Mouse (Mus musculus) thymus, postnatal 0 days (tissue): Measurements from ENCODE around the gene Lst1. TPM values are rescaled to one million over a fixed set of nuclear protein-coding genes. Genes with fewer than 3 reads are reported as not detected.

Source experiments
- DNase-seq: peaks from one replicate; pipeline ENCODE4 v3.0.0-alpha.2; 2015; ENCODE audit warnings: low spot score
- polyA plus RNA-seq: library from polyadenylated mRNA; unstranded; fragments of >200 nt; fragmentation: Nextera tagmentation; extraction: Ambion mirVana; gene quantifications from 2 replicates; pipeline ENCODE4 v1.2.1, GENCODE M21; 2015

Gene Lst1
- polyA plus RNA-seq, 1 experiment from 2014 or later, result 35.3 TPM

DNA sequence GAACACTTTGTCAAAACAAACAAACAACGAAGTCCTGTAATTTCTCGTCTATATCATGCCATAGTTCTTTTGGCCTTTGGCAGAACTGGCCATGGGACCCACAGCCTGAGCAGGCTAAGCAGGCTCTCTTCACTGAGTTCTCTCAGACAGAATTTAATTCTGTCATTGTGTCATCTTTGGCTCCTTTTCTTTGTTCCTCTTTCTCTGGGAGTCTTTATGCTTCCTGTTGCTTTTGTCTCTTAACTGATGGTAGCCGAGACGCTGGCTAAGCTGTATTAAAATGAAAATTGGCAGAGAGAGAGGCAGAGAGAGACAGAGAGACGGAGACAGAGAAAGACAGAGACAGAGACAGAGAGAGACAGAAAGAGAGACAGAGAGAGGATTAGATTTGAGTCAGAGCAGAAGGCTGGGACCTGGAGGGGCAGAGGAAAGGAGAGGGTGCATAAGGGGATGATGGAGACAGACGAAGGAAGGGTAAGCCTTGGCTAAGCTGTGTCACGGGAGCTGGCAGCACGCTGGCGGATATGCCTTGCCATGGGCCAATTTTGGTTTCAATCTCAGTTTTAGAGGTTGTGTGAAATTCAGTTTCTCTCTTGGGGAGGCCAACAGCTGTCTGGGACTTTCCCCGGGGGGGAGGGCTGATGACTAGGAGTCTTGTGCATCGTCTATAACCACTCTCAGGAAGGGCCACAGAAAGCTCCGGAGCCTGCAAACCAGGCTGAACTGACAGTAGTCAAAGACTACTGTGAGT, 21.7 kb upstream of the Lst1 start:
- DNase-seq, result no peak

DNA sequence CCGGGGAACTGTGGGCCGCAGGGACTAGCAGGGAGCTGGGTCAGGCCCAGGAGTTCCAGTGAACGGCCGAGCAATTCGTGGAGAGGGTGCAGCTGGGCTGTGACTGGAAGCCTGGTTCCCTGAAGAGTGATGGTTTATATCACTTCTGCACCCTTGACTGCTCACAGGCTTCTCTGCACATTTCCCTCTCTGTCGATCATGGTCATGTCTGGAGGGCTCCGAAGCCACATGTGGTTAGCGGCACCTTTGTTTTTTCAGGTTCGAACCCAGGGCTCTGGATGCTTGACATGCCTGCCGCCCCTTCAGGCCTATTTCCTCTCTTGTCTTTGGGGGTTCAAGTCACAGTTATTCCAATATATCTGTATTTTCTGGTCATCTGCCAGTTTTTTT, 17.1 kb upstream of the Lst1 start:
- DNase-seq, result no peak

DNA sequence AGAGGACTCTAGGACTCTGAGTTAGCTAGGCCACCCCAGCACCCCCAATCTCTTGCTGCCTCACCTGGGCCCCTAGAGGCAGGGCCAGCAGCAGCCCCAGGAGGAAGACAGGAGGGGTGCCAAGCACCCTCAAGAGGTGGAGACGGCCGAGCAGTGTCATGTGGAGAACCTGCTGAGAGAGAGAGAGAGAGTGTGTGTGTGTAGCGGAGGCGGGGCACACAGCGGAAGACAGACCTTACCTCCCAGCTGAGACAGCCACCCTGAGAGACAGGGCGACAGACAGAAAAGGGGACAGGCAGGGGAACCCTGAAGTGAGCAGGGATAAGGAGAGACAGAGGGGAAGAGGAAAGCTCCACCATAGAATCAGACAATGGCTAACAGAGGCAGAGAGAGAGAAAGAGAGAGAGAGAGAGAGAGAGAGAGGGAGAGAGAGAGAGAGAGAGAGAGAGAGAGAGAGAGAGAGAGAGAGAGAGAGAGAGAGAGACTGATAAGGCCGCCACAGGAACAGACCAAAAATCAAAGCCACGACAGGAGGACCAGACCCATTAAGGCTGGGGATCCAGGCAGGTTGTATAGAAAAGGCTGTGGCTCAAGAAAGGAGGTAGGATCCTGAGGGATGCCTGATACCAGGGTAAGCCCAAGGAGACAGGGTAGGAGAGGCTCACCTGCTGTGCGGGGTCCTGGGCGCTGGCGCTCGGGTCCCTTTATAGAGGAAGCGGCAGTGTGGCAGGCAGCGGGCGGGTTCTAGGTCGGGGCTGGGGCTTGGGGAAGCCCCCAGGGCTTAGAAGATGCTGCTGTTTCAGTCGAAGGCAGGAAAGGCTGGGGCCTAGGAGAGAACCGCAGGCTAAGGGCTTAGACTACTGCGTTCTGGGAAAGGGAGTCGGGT, 16.5 kb upstream of the Lst1 start, which contains the start of gene Lta:
TSS of gene Lta (minus strand) at position 858 of the 886 bp plus-strand sequence.
- peak; percentile 85 for DNase-seq

GRCm38 (mm10) chr17:35202442-35202841, 14.2 kb upstream of the Lst1 start:
- DNase-seq, result no peak

- peak; percentile 48 for DNase-seq
Measured at GRCm38 (mm10) chr17:35201787-35202186, 13.5 kb upstream of the Lst1 start, which contains the start of gene Tnf. TSS of gene Tnf (minus strand) at chr17:35202007.

DNA sequence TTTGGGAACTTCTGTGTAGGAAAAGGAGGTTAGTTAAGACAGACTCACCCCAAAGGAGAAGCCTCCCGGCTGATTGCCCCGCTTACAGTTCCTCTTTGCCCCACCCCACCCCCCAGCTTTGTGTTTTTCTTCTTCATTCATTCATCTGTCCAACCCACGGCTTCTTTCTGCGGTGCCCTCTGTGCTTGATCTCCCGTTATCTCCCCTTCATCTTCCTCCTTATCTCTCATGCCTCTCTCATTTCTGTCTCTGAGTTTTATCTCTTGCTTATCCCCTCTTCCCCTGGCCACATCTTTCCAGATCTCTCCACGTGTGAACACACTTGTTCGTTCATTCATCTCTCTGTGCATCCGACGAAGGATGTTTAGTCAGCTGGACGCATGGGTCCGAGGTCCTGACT, 12.9 kb upstream of the Lst1 start:
- DNase-seq, result no peak

- peak; percentile 93 for DNase-seq
Measured at GRCm38 (mm10) chr17:35200398-35200797, 12.2 kb upstream of the Lst1 start.

- no peak for DNase-seq
Measured at GRCm38 (mm10) chr17:35198946-35199345, 10.7 kb upstream of the Lst1 start.

- DNase-seq, result no peak
Measured at GRCm38 (mm10) chr17:35198029-35198428, 9.8 kb upstream of the Lst1 start.

DNA sequence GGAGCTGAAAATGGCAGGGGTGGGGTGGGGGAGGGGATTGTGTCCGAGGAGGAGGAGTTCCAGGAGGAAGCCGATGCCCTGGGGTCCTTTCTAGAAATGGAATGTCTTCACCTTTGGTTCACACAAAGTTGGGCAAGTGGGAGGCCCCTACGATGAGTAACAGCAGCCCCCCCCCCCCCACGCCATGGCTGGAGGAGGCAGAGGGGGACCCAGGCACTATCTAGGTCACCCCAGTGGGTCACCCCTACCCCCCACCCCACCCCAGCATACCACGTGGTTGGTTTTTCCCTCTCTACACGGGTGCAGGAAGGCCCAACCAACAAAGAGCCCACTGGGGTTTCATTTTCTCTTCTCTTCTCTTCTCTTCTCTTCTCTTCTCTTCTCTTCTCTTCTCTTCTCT, 8.9 kb upstream of the Lst1 start:
- peak; percentile 67 for DNase-seq

DNA sequence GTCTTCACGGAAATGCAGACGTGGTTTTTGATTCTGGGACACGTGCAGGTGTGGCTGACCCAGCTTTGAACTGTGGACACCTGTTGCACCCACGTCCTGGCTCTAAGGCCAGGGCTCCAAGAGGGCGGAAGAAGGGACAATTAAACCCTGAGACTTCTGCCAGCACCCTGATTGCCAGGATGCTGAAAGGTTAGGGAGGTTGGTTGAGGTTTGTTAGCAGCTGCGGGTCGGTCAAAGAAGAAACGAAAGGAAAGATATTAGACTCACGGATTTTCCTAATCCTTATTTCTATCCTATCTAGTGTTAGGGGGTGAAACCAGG, 8.0 kb upstream of the Lst1 start:
- peak; percentile 35 for DNase-seq

- DNase-seq, result peak; percentile 95
Measured at GRCm38 (mm10) chr17:35195631-35196320, 7.5 kb upstream of the Lst1 start.

DNA sequence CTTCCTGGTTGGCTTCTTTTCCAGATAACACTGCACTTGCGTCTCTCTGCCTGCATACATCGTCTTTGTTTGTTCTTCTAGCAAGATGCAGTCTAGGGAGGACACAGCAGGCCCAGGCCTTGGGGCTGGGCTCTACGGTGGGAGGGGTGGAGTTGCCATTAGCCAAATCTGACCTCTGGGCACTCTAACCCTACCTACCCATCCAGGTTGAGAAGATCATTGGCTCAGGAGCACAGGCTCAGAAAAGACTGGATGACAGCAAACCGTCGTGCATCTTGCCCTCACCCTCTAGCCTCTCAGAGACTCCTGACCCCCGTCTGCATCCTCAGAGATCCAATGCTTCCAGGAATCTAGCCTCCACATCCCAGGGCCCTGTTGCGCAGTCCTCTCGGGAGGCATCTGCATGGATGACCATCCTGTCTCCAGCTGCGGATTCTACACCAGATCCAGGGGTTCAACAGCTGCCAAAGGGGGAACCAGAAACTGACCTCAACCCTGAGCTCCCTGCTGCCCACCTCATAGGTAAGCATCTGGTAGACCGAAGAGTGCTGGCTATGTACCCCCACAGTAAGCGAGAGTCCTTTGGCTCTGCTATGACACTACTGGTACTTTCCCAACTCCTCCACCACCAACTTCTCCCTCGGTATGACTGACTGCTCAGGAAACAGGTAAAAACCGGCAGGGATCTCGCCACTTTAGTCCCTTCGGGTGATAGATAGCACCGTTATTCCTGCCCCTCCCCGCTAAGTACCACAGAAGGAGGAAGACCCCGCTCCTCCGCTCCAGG, 6.8 kb upstream of the Lst1 start:
- peak; percentile 31 for DNase-seq

- DNase-seq, result peak; percentile 90
Measured at GRCm38 (mm10) chr17:35193881-35194843, 5.9 kb upstream of the Lst1 start, which contains the start of gene Ltb. TSS of gene Ltb (plus strand) at chr17:35194439.

DNA sequence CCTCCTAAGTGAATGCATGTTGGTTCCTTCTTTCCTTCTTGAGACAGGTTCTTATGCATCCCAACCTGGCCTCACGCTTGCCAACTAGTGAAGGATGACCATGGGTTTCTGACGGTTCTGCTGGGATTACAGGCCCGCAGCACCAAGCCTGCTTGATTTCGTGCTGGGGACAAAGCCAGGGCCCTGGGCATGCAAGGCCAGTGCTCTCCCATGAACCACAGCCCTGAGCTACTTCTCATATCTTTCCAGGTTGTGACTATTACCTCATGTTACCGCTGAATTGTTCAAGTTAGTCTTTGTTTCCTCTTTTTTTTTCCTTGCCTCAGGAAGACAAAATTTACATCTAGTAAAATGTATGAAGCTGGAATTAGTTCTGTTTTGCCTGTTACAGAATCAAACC, 4.7 kb upstream of the Lst1 start:
- DNase-seq, result no peak

DNA sequence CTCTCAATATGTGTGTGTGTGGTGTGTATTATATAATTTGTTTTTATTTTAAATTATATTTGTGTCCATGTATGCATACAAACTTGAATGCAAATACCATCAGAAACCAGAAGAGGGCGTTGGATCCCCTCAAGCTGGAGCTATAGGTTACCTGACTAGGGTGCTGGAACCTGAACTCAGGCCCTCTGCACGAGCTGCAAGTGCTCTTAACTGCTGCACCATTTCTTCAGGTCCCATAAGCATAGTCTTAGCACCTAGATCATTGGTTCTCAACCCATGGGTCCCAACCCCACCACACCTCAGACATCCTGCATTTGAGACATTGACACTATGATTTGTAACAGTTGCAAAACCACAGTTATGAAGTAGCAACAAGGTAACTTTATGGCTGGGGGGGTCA, 3.5 kb upstream of the Lst1 start:
- DNase-seq, result no peak

DNA sequence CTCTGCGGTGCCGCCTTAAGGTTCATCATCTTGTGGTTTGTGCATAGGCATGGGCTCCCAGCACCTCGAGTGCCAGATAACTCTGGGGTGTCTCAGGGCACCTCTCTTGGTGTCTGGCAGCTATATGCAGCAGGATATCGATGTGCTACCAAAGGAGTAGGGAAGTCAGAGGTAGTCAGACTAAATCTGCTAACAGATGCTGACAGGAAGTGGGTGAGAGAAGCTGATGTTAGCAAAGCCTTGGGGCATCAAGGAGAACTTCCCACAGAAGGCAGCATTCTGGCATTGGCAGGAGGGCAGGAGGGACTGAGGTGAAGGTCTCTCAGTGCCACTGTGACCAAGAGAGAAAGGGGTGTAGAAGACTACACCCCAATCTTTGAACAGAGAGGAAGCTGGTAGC, 1.9 kb upstream of the Lst1 start:
- peak; percentile 73 for DNase-seq

- peak; percentile 33 for DNase-seq
Measured at GRCm38 (mm10) chr17:35189186-35189585, 947 bp upstream of the Lst1 start.

GRCm38 (mm10) chr17:35187345-35187744, 894 bp downstream of the Lst1 start:
- no peak for DNase-seq

DNA sequence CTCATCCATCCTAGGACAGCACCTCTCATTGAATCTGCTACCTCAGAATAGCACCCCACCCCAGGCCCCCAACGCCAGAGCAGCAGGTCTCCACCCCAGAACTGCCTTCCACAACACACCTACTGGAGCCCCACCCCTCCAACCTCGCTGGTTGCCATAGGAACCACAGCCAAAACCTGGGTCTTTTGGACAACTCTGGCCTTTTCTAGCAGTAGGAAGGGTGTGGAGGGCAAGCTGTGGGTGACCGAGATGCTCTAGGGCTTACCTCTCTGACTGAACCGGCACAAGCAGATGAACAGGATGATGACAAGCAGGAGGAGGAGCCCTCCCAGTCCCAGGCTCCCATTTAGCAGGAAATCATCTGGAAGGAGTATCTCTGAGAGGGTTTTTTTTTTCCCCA, 1.6 kb downstream of the Lst1 start:
- peak; percentile 71 for DNase-seq
